Mouse (Mus musculus): ENCODE measurements around the gene Miox.

Miox gene

DNA sequence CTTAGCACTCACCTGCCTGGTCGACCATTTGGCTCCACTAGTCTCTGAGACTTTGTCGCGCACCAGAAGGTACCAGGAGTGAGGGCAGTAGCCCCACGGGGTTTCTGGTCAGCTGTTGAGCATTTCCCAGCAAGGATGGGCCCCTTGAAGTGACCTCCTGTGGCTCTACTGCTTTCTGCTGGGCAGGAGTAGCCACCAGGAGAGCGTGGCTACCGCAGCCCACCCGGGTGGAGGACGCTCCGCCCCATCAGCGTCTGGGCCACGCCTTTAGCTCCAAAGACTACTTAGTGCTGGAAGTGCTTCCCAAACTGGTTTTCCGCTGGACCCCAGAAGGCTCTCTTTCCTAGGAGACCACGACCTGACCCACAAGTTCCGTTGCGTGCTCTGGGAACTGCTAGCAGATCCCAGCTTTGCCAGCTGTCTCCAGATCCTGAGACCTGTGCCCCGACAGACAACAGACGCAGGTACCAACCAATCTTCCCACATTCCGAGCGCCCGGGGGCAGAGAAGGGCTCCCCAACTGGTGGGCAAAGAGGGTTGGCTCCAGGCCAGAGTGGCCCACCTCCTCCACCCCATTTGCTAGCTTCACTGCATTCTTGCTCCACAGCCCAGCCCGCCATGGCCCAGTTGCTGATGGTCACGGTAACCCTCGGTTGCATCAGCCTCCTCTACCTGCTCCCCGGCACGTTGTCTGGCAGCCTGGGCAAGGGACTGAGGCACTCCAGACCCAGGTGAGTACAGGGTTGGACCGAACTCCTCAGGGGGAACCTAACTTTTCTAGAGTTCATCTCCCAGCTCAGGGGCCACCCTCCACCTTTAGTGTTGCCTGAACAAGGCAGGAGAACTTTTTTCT, 11.3 kb upstream of the Miox start, which contains the start of gene Adm2:
Gene Adm2 (plus strand): TSS at position 51 of the 853 bp plus-strand sequence.
- Histone ChIP-seq H3K9me3 (ENCODE audit: low read length) (no peaks in the 10 kb centered on the region), H3K4me3 (replicated peaks; ENCODE audit: low read length) (peak within 1 kb of the TSS; percentile 82), H3K36me3 (ENCODE audit: insufficient read depth, low read length) (no peaks in the 10 kb centered on the region), H3K4me1 (replicated peaks; ENCODE audit: low read depth, low read length) (peaks cover 25% of the 10 kb centered on the region), H3K27me3 (ENCODE audit: insufficient read depth, low read length) (peaks cover 23% of the 10 kb centered on the region)
- TF ChIP-seq CTCF (conservative IDR thresholded peaks at IDR 0.05; ENCODE audit: low read length): no peak
- TF ChIP-seq NANOG (IDR thresholded peaks at IDR 0.05; ENCODE audit: borderline replicate concordance, low read length): no peak
- no peak for TF ChIP-seq POU5F1 (IDR thresholded peaks at IDR 0.05; ENCODE audit: borderline replicate concordance, low read length)

DNA sequence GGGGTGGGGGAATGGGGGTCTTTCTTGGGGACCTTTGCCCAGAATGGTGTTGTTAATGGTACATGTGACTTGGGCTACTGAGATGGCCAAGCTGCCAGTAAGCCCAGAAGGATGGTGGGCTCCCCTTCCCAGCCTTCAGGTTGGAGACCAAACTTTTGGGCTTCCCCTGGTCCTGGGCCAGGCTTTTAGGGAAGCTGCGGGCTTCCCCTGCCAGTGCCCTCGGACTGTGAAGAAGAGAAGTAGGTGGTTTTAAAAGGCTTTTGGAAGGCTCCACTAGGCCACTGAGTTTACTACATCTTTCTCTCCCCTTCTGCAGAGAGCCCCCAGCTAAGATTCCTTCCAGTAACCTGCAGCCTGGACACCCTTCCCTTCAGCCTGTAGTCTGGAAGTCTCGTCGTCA, 10.5 kb upstream of the Miox start:
- peak overlapping the region; percentile 82 for H3K4me3 ChIP-seq (replicated peaks; ENCODE audit: low read length)
- no peaks in the 10 kb centered on the region for H3K9me3 ChIP-seq (ENCODE audit: low read length)
- H3K36me3 ChIP-seq (ENCODE audit: insufficient read depth, low read length): no peaks in the 10 kb centered on the region
- TF ChIP-seq CTCF (conservative IDR thresholded peaks at IDR 0.05; ENCODE audit: low read length) (no peak), POU5F1 (IDR thresholded peaks at IDR 0.05; ENCODE audit: borderline replicate concordance, low read length) (no peak), NANOG (IDR thresholded peaks at IDR 0.05; ENCODE audit: borderline replicate concordance, low read length) (no peak)
- H3K27me3 ChIP-seq (ENCODE audit: insufficient read depth, low read length): peaks cover 25% of the 10 kb centered on the region
- H3K4me1 ChIP-seq (replicated peaks; ENCODE audit: low read depth, low read length): peaks cover 25% of the 10 kb centered on the region

DNA sequence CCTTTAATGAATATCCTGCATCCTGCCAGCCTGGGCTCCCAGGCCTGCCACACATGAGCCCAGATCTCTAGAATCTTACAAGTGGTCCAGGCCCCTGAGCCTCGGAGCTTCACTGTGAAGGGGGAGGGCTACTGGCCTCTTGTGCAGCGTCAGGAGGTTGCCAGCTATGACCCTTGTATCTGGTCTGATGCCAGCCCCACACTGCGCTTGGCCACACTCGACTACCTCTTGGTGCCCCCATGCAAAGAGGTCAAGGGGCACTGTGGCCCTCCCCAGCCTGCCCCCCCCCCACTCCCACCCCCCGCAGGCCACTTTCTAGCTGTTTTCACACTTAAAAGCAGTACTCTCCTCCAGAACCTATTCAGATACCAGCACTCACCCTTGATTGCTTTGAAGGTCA, 7.8 kb upstream of the Miox start:
- peaks cover 22% of the 10 kb centered on the region for H3K27me3 ChIP-seq (ENCODE audit: insufficient read depth, low read length)
- no peaks in the 10 kb centered on the region for H3K9me3 ChIP-seq (ENCODE audit: low read length)
- no peak for TF ChIP-seq NANOG (IDR thresholded peaks at IDR 0.05; ENCODE audit: borderline replicate concordance, low read length)
- TF ChIP-seq POU5F1 (IDR thresholded peaks at IDR 0.05; ENCODE audit: borderline replicate concordance, low read length): no peak
- TF ChIP-seq CTCF (conservative IDR thresholded peaks at IDR 0.05; ENCODE audit: low read length): no peak
- H3K4me3 ChIP-seq (replicated peaks; ENCODE audit: low read length): no peak overlapping the region
- peaks cover 25% of the 10 kb centered on the region for H3K4me1 ChIP-seq (replicated peaks; ENCODE audit: low read depth, low read length)
- no peaks in the 10 kb centered on the region for H3K36me3 ChIP-seq (ENCODE audit: insufficient read depth, low read length)

DNA sequence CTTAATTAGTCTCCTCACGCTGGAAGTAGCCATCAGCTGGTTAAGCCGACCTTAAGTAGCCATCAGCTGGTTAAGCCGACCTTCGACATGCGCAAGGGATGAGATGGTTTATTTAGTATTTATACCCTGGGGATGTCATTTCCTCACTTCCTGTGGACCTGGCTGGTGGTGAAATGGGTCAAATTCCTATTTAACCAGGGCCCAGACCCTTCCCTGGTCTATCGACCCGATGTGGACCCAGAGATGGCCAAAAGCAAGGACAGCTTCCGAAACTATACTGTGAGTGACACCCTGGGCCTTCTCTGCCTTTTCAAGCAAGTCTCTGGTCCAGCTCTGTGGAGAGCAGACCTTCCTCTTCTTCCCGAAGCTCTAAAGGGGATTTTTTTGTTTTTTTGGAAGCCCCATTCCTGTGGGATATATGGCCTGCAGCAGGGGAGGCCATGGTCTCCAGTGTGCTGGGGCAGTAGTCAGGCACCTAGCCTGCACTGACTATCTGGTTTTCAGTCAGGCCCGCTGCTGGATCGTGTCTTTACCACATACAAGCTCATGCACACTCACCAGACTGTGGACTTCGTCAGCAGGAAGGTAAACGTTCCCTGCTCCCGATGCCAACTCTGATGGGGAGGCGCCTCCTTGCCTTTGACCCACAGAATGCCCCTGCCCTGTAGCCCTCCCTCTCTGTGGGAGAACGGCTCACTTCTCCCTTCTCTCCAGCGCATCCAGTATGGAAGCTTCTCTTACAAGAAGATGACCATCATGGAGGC, 758 bp downstream of the Miox start:
- Histone ChIP-seq H3K9me3 (ENCODE audit: low read length) (peaks cover 20% of the 10 kb centered on the region), H3K36me3 (ENCODE audit: insufficient read depth, low read length) (no peaks in the 10 kb centered on the region), H3K4me1 (replicated peaks; ENCODE audit: low read depth, low read length) (peaks cover 19% of the 10 kb centered on the region), H3K27me3 (ENCODE audit: insufficient read depth, low read length) (peaks cover 20% of the 10 kb centered on the region), H3K4me3 (replicated peaks; ENCODE audit: low read length) (peak overlapping the region; percentile 71)
- TF ChIP-seq NANOG (IDR thresholded peaks at IDR 0.05; ENCODE audit: borderline replicate concordance, low read length) (no peak), POU5F1 (IDR thresholded peaks at IDR 0.05; ENCODE audit: borderline replicate concordance, low read length) (no peak), CTCF (conservative IDR thresholded peaks at IDR 0.05; ENCODE audit: low read length) (no peak)

DNA sequence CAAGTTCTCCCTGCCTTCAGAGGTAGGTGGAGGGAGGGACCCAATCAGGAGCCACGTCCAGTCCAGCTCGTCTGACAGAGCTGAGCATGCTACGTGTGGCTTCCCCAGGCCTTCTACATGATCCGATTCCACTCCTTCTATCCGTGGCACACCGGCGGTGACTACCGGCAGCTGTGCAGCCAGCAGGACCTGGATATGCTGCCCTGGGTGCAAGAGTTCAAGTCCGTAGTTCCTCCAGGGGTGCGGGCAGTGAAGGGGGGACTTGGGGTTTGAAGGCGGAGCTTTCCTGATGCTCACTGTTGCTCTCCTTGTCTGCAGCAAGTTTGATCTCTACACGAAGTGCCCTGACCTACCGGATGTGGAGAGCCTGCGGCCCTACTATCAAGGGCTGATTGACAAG, 2.2 kb downstream of the Miox start:
- Histone ChIP-seq H3K36me3 (ENCODE audit: insufficient read depth, low read length) (no peaks in the 10 kb centered on the region), H3K9me3 (ENCODE audit: low read length) (peaks cover 20% of the 10 kb centered on the region), H3K4me3 (replicated peaks; ENCODE audit: low read length) (peak overlapping the region; percentile 71), H3K27me3 (ENCODE audit: insufficient read depth, low read length) (peaks cover 20% of the 10 kb centered on the region), H3K4me1 (replicated peaks; ENCODE audit: low read depth, low read length) (peaks cover 19% of the 10 kb centered on the region)
- TF ChIP-seq NANOG (IDR thresholded peaks at IDR 0.05; ENCODE audit: borderline replicate concordance, low read length) (no peak), POU5F1 (IDR thresholded peaks at IDR 0.05; ENCODE audit: borderline replicate concordance, low read length) (no peak), CTCF (conservative IDR thresholded peaks at IDR 0.05; ENCODE audit: low read length) (no peak)

DNA sequence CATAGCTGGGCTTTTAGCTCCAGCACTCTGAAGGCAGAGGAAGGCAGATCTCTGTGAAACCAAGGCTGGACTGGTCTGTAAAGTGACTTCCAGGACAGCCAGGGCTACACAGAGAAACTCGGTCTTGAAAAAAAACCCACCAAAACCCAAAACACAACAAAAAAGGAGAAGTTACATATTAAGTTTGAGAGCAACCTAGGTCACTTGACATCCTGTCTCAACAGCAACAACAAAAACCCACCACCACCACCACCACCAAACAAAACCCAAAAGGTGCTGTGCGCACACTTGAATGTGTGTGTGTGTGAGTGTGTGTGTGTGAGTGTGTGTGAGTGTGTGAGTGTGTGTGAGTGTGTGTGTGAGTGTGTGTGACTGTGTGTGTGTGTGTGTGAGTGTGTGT, 5.5 kb downstream of the Miox start:
- Histone ChIP-seq H3K36me3 (ENCODE audit: insufficient read depth, low read length) (no peaks in the 10 kb centered on the region), H3K4me3 (replicated peaks; ENCODE audit: low read length) (no peak overlapping the region), H3K9me3 (ENCODE audit: low read length) (peaks cover 20% of the 10 kb centered on the region), H3K4me1 (replicated peaks; ENCODE audit: low read depth, low read length) (peaks cover 19% of the 10 kb centered on the region), H3K27me3 (ENCODE audit: insufficient read depth, low read length) (peaks cover 12% of the 10 kb centered on the region)
- TF ChIP-seq CTCF (conservative IDR thresholded peaks at IDR 0.05; ENCODE audit: low read length) (no peak), NANOG (IDR thresholded peaks at IDR 0.05; ENCODE audit: borderline replicate concordance, low read length) (no peak), POU5F1 (IDR thresholded peaks at IDR 0.05; ENCODE audit: borderline replicate concordance, low read length) (no peak)

DNA sequence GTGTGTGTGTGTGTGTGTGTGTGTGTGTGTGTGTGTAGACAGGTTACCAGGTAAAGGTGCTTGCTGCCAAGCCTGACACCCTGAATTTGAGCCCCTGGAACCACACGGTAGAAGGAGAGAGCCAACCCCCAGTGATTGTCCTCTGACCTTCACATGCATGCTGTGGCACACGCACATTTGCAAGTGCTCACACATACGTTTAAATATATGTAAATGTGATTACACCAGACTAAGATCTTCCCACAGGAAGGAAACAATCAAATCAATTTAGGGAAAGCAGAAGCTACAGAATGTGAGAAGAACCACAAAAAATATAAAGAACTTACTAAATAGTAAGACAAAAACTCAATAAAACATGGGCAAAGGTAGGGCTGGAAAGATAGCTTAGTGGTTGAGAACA, 5.9 kb downstream of the Miox start:
- Histone ChIP-seq H3K27me3 (ENCODE audit: insufficient read depth, low read length) (peaks cover 8% of the 10 kb centered on the region), H3K4me1 (replicated peaks; ENCODE audit: low read depth, low read length) (peaks cover 14% of the 10 kb centered on the region), H3K4me3 (replicated peaks; ENCODE audit: low read length) (no peak overlapping the region), H3K36me3 (ENCODE audit: insufficient read depth, low read length) (no peaks in the 10 kb centered on the region), H3K9me3 (ENCODE audit: low read length) (peaks cover 20% of the 10 kb centered on the region)
- TF ChIP-seq NANOG (IDR thresholded peaks at IDR 0.05; ENCODE audit: borderline replicate concordance, low read length): no peak
- TF ChIP-seq POU5F1 (IDR thresholded peaks at IDR 0.05; ENCODE audit: borderline replicate concordance, low read length): no peak
- no peak for TF ChIP-seq CTCF (conservative IDR thresholded peaks at IDR 0.05; ENCODE audit: low read length)

DNA sequence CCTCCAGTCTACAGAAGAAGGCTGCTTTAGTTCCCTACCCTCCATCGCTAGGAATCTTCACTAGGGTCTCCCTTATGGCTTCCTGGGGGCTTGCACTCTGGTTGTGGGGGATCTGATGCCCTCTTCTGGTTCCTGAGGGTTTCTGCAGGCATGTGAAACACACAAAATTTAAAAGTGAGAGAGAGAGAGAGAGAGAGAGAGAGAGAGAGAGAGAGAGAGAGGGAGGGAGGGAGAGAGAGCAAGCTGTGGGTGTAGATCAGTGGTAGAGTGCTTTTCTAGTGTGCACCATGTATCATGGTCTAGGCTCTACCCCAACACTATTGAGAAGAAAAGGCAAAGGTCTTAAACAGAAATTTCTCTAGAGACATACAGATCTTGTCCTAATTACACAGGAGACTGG, 7.5 kb downstream of the Miox start:
- H3K9me3 ChIP-seq (ENCODE audit: low read length): peaks cover 20% of the 10 kb centered on the region
- TF ChIP-seq CTCF (conservative IDR thresholded peaks at IDR 0.05; ENCODE audit: low read length) (peak; percentile 22), POU5F1 (IDR thresholded peaks at IDR 0.05; ENCODE audit: borderline replicate concordance, low read length) (no peak)
- no peaks in the 10 kb centered on the region for H3K4me1 ChIP-seq (replicated peaks; ENCODE audit: low read depth, low read length)
- H3K36me3 ChIP-seq (ENCODE audit: insufficient read depth, low read length): no peaks in the 10 kb centered on the region
- no peak overlapping the region for H3K4me3 ChIP-seq (replicated peaks; ENCODE audit: low read length)
- H3K27me3 ChIP-seq (ENCODE audit: insufficient read depth, low read length): no peaks in the 10 kb centered on the region

Measured in E14TG2a.4 (cell line).